Mouse (Mus musculus) induced T-regulatory cell, adult 2 months (primary cell): ENCODE data around the gene Gmeb1.
"Not testable (repeated sequence)": the region's sequence is repeated elsewhere in the genome, so short reads cannot be mapped to it uniquely, and the experiment has no call there.

ENCODE experiments used
- DNase-seq: peaks from one replicate; pipeline ENCODE4 v3.0.0-alpha.2; 2012; ENCODE audit warnings: low read depth

Gene Gmeb1

DNA sequence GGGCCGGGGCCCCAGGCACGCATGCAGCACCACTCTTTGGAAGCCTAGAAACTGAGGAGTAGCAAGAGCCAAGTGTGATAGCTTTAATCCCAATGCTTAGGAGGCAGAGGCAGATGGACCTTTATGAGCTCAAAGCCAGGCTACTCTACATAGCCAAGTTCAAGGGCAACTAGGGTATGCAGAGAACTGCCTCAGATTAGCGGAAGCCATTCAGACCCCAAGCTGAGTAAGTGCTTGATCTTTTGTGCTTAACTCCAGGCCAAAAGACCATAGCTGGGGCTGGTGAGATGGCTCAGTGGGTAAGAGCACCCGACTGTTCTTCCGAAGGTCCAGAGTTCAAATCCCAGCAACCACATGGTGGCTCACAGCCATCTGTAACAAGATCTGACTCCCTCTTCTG is 39.4 kb downstream of the Gmeb1 start:
- not testable (repeated sequence) for DNase-seq

DNA sequence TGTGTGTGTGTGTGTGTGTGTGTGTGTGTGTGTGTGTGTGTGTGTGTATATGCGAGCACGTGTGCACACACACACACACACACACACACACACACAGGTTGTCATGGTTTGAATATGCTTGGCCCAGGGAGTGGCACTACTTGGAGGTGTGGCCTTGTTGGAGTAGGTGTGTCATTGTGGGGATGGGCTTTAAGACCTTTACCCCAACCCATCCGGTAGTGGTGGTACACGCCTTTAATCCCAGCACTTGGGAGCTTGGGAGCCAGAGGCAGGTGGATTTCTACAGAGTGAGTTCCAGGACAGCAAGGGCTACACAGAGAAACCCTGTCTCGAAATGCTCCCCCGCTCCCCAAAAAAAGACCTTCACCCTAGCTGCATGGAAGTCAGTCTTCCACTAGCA is 43.0 kb downstream of the Gmeb1 start:
- not testable (repeated sequence) for DNase-seq

DNA sequence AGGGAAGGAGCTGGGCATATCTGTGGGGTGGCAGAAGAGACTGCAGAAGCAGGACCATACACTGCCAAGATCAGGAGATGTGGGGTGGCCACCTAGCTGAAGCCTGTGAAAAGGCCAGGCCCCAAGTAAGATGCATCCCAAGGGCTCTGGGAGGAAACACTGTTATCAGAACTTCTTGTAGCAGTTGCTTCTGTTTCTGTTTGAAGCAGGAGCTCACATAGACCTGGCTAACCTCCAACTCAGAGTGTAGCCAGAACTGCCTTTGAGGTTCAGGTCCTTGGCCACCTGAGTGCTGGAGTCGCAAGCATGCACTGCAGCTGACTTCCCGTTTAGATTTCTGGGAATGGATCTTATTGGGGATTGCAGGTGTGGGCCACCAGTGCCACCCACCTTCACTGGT is 43.6 kb downstream of the Gmeb1 start:
- no peak for DNase-seq

DNA sequence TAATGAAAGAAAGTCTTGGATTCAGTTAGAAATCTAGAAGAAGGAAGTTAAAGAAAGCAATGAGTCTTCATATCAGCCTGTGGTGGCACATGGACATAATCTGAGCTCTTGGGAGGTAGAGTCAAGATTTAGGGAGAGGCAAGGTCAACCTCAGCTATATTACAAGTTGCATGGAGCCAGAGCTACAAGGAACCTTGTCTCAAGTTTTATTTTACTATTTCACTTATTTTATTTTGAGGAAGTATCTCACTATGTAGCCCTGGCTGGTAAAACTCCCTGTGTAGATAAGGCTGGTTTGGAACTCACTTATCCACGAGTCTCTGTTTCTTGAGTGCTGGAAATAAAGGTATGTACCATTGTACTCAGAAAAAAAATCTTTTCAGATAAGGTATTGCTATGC is 44.8 kb downstream of the Gmeb1 start:
- DNase-seq: no peak

DNA sequence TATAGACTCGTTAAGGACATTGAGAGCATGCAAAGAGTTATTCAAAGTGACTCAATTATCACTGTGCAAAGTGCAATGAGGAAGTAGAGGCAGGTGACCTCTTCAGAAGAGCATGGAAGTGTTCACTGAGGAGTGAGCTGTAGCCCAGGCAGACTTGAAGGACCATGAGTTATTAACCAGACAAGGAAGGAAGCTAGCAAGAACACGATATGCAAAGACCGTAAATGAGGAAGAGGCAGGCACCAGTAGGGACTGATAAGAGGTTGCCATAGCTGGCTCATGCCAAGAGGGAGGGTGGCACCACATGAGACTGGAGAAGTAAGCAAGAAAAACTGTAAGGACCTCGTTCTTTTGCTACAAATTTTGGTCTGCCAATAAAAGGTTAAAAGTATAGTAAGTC is 46.6 kb downstream of the Gmeb1 start:
- DNase-seq: no peak

DNA sequence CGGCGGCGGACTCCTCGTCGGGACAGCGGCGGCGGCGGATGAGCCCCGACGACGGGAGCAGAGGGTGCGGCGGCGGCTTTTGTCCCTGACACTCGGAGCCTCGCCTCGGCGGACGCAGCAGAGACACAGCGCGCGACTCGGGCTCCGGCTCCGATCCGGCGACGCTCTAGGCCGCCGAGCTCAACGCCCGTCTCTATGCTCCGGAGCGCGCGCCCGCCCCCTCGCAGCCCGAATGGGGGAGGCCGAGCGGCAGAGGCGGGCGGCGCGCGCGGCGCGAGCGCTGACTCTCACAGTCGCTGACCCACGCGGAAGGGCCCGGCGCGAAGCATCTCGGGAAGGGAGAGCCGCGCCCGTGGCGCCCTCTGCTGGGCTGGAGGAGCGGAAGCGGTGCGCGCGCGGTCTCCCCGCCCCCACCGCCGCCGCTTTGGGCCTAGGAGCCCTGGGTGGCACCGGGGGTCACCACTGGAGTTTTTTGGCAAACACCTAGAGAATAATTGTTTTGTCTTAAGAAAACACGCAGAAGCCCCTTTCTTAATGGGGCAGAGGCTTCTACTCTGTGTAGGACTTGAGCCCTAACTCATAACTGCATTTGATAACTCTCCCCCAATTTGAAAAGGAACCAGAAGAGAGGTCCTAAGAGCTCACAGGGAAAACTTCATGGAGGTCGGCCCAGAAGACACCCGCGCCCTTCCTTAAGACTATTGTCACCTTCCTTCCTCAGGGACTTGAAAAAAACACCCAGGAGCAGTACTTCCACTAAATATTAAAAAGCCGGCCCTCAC is 49.3 kb downstream of the Gmeb1 start, which contains the start of gene Ythdf2:
Gene Ythdf2, minus strand, starts transcription at position 351 of the 782 bp plus-strand sequence.
- peak; percentile 97 for DNase-seq

DNA sequence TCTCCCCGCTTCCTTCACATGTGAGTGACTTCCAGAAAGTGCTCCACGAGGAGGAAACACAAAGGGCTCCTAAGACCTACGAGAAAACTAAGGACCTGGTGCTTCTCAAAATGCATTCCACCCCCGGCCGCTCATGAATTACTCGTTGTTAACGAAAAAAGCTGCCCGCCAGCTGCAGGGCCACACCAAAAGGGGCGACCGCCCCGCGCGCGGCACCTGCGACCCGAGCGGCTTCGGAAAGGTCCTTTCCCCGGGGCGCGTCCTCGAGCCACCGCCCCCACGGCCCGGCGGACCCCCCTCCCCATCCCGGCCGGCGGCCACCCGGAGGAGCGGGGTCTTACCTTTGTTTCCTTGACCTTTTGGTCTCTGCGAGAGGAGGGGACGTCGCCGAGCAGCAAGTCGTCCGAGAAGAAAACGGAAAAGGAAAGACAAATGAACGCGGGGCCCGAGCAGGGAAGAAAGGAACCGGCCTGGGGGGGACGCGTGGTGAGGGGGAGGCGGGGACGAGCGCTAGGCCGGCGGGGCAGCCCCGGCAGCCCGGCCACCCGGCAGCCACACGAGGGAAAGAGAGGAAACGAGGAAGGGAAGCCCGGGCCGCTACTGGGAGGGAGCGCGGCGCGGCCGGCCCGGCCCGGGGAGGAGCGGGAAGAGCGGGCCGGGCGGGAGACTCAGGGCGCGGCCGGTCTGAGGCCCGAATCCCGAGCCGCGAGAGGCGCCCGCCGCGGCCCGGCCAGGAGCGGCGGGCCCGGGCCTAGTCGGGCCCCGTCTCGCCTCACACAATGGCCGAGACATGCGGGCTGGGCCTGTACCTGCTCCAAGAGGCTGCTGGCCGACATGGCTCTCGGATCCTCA is 50.1 kb downstream of the Gmeb1 start:
- DNase-seq: peak; percentile 68

DNA sequence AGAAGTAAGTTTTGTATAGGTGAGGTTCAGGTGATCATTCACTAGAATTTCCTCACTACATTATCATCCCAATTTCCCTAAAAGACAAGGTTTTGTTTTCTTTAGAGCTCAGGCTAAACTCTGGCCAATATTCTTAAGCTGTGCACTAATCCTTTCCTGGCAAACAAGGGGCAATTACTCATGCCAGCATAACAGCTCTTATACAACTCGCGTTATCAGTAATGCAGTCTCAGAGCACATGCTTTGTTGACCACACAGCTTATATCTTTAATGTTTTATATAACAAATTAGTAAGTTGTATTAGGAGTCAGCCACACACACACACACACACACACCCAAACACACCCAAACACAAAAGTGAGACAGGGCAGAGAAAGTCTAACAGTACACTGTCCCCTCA is 51.1 kb downstream of the Gmeb1 start:
- no peak for DNase-seq

DNA sequence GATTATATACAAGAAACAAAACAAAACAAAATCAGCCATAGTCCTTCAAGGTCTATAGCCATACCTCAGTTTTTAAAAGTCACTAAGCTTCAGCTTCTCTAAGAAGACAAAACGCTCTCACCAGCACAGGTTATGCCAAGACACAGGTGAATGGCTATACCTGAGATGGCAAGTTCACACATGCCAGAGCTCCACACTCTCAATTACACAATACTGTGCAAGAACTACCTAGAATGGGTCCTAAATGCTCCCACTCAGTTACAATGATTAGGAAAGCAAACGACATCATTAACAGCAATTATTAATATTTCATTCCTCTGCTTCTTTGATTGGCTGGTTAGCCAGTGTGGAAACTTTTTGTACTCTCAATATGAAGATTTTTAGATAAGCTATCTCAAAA is 52.1 kb downstream of the Gmeb1 start:
- DNase-seq: no peak

DNA sequence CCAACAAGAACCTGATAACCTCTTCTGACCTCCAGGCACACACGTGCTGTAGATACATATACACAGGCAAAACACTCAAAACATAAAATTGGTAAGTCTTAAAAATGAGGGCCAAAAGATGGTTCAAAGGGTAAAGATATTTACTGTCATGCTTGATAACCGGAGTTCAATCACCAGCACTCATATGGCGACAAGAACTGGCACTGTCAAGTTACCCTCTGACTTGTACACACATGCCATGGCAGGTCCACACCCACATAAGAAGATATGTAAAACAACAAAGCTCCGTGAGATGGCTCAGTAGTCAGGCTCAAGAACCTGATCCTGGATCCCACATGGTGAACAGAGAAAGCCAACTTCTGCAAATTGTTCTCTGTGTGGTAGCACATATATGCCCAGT is 54.1 kb downstream of the Gmeb1 start:
- no peak for DNase-seq

DNA sequence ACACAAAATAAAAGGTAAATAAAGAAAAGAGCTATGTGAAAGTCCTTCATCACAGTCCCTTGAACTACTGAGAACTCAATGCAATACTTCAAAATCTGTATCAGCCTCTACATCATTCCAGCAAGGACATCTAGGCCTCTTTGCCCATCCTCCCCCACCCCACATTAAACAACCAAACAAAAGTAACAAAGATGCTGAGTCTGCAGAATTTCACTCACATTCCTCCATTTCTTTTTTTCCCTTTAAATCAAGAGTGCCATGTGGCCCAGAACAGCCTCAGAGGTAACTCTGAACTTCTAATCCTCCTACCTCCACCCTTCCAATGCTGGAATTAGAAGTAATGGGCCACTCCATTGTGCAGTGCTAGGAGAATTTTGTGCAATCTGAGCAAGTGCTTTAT is 62.6 kb downstream of the Gmeb1 start:
- DNase-seq: no peak

DNA sequence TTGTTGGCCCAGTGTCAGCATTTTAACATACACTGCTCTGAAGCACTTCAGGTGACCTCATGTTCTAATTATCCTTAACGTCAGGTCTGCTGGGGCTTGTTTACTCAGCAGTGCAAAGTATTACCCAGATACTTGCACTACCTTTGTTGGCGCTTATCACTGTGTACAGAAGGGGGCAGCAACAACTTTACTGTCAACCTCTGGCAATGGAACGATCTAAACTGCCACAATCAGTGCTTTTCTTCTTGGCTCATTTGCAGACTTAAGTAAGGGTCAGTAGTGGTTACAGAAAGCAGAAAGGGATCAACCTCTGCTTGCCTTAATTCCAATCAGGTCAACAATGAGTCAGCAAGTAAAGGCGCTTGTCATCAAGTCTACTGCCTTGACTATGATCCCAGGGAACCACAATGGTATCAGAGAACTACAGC is 63.1 kb downstream of the Gmeb1 start:
- peak; percentile 71 for DNase-seq

DNA sequence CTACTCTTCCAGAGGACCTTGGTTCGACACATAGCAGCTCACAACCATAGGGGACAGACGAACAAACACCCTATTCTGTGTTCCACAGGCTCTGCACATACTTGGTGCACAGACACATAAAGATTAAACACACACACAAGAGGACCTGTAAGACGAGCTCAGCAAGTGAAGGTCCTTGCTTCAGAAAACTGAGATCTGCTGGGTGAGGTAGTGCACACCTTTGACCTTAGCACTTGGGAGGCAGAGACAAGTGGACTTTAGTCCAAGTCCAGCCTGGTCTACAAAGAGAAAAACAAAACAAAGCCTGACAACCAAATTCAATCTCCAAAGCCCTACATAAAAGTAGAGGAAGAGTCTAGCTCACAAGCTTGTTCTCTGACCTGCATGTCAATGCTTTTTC is 66.4 kb downstream of the Gmeb1 start:
- no peak for DNase-seq

DNA sequence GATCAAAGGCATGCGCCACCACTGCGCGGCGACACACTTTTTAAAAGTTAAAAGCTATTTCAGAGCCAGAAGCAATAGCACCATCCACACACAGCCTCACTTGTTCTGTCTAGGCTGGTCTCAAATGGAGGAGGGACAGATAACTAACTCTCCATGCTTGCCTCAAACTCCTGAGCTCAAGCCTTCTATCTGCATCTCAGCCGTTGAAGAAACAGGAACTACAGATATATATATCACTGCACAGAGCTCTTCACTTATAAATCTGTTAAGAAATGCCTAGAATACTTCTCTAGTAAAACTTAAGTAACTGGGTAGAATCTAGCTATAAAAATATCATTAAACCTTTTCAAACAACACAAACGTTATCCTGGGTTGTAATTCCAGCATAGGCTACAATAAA is 67.0 kb downstream of the Gmeb1 start:
- DNase-seq: no peak

DNA sequence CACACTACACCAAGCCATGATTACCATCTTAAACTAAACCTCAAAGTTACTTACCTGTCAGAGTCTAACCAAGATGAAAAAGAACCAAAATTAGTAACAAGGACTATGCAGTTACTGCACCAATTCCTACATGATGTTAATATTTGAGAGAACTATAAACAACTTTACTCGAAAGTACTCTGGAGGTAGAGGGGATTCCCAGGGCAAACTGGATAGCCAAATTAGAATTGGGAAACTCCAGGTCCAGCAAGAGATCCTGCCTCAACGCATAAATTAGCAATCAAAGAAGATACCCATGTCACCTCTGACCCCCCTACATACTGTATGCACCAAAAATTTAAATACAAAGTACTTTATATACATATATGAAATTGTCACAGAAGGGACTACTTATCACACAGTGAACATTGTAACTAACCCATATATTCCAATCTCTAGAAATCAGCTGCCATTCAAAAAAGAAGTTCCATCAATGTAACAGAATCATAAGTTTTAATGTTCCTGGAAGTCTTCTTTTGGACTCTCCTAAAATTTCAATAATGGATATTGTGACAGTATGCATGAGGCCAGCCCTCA is 73.5 kb downstream of the Gmeb1 start:
- no peak for DNase-seq

DNA sequence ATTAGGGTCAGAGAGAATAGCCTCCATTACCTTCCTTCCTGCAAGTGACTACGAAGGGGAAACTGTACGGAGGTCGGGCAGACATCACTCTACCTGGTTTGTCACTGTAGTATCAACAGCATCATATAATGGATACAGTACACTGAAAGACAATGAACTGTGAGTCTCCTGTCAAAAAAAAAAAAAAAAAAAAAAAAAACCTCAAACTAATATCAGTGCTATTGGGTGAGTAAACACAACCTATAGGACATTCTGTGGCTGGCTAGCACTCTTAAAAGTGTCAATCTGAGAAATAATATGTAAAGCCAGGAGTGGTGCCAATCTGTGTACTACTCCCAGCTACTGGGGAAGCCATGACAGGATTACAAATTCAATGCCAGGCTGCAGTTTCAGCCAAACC is 78.2 kb downstream of the Gmeb1 start:
- no peak for DNase-seq

DNA sequence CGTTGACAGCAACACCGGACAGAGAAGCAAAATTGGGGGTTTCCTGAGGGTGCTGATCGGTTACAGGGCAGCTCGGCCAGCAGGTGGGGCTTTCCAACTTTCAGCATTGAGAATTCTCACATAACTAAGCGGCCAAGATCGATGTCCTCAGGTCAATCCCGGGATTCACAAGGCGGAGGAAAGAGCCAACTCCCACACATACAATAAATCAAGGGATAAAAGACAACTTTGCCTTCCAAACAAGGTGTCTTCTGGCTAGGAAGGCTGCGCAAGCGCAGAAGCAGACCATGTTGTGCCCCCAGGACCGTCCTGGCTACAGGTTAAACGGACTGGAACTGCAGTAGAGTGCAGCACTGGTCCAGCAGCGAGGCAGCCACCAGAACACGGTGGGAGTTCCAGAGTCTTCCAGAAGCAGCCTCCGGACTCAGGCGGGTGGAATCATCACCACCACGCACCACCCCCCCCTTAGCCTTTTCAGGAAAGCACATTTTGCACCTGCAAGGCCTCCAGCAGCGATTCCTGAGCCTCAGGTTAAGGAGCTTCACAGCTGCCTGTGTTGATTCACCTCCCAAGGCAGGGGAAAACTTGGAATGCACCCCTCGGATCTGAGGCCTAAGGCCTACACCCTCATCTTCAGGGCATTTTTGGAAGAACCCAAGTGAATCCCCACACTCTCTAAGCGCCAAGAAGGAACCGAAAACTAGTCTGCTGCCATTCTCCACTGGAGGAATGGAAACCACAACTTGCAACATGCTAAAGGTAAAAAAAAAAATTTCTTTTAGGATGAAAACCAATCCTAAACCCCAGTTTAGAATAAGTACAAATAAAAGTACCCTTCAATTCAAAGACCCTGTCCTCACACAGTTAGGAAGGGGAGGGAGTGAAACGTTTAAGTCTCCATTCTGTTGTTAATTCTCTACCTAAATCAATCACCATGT is 79.4 kb downstream of the Gmeb1 start:
- no peak for DNase-seq

DNA sequence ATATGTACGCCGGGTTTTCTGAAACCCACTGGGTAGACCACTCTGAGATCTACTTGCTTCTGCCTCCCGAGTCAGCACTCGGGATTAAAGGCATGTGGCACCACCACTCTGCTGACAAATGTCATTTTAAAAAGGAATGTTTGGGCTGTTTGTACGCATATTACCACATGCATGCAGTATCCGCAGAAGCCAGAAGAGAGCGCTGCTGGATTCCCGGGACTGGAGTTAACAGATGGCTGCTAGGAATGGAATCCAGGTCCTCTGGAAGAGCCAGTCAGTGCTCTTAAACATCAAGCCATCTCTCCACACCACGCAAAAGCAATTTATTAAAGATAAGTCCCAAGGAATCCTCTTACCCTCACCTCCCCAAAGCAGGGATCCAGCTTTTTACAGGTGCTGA is 80.7 kb downstream of the Gmeb1 start:
- no peak for DNase-seq

DNA sequence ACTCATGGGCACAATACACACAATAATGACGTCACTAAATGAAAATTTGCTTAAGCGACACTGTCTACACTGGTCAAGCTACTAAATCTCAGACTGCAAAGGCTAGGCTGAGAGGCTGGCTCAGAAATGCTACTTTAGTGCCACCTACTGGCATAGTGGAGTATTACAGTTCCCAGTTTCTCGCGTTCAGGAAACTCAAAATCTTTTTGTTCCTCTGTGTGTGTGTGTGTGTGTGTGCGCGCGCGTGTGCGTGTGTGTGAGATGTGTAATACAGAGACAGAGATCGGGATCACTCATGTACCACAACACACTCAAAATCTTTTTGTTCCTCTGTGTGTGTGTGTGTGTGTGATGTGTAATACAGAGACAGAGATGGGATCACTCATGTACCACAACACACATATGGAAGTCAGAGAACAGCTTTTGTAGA is 82.8 kb downstream of the Gmeb1 start:
- DNase-seq: peak; percentile 88

DNA sequence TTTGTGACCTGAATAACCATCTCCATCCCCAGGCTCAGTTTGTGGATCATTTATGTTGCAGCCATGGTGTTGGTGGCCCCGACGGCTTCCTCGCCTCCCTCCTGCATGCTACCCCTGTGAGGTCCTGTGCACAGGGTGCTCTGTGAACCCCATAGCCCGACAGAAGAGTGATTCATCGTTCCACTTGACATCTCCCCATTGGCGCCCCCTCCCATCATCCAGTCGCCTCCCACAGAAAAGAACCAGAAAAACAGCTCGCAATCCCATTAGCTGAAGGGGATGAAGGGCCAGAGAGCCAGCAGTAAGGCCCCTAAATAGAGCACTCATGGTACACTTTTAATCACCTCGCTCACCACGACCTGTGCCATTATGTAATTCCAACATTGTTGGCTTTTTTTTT is 84.9 kb downstream of the Gmeb1 start:
- DNase-seq: no peak
